Mouse (Mus musculus) thymus, postnatal 14 days (tissue): ENCODE data around the gene Xrcc3.

Experiments used
- DNase-seq: peaks from one replicate; pipeline ENCODE4 v3.0.0; 2021

The Xrcc3 gene

GRCm38 (mm10) chr12:111774156-111774555 lies 39.5 kb downstream of the Xrcc3 start:
- DNase-seq = no peak

DNA sequence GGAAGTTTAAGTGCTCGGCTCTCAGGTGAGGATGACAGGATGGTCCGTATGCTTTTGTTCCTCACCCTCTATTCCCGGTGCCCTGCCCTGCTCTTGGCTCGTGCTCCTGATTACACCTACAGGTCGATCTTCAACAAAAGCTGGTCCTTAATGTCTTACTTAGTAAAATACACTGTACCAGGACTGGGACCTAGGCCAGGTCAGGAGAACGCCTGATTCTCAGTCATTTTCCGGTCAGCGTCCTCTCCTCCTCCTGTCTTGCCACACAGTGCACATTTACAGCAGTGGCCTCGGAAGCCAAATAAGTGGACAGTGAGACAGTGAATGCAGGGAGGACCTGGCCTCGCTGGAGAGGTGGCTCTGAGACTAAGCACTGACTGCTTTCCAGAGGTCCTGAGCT lies 43.0 kb downstream of the Xrcc3 start:
- no peak for DNase-seq

DNA sequence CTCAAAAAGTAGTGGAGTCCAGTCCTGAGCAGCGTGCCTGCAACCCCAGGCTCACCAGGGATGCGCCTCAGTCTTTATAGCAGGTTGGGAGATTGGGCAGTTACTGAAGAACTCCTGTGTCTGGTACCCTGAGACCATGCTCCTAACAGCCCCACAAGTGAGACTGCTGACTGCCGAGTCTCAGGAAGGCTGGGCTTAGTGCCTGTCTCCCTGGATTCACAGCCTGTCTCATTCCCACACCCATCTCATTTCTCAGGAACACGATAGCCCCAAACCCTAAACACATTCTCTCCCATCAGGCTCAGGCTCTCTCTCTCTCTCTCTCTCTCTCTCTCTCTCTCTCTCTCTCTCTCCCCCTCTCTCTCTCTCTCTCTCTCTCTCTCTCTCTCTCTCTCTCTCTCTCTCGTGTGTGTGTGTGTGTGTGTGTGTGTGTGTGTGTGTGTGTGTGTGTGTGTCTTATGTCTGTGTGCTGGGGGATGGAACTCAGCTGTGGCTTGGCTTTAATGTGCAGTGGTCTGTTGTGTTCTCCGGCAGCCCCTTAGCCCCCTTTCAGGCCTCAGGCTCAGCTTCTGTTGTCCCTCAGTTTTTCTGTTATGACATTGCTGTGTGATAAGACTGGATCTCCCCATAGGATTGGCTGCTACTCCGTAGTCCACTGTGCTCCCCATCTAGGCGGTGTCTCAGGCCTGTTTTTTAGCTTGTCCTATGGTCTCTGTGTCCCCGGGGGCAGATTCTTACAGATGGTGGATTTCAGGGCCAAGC lies 43.7 kb downstream of the Xrcc3 start:
- DNase-seq = no peak

DNA sequence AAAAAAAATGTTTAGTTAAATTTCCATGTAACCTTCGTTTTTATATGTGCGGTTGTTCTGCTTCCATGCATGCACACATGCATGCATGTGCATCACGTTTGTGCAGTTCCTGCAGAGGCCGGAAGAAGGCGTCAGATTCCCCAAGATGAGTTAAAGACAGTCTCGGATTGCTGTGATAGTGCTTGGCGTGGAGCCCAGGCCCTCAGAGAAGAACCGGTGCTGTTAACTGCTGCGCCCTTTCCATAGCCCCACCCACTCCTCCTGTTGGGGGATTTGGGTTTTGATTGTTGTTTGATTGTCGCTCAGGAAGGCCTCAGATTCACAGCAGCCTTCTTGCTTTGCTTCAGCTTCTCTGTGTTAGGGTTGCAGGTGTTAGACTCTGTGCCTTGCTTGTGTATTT lies 44.4 kb downstream of the Xrcc3 start:
- peak; percentile 49 for DNase-seq

DNA sequence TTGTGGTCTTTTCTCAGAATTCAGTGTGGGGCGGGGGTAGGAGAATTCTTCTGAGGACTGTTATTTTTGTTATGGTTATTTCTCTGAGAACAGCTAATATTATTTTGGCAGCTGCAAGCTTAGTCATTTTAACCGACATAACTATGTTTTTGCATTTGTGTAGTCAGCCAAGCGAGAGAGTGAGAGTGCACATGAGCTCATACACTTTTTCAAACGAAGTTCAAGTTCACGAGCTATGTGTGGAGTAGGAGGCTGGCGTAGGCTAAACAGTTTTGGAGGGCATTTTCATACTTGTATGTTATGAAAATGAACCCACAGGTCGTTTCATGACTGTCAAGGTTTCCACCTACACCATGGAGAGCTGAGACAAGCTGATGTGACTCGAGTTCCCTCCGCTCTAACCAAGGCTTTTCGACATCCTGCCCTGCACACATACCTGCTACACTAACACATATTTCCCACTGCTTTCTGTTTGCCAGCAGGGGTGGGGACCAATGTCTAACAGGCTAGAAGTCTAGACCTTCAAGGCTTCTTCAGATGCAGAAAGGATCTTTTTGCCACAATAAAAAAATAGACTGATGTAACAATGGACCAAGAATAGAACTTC lies 45.2 kb downstream of the Xrcc3 start:
- DNase-seq = no peak

DNA sequence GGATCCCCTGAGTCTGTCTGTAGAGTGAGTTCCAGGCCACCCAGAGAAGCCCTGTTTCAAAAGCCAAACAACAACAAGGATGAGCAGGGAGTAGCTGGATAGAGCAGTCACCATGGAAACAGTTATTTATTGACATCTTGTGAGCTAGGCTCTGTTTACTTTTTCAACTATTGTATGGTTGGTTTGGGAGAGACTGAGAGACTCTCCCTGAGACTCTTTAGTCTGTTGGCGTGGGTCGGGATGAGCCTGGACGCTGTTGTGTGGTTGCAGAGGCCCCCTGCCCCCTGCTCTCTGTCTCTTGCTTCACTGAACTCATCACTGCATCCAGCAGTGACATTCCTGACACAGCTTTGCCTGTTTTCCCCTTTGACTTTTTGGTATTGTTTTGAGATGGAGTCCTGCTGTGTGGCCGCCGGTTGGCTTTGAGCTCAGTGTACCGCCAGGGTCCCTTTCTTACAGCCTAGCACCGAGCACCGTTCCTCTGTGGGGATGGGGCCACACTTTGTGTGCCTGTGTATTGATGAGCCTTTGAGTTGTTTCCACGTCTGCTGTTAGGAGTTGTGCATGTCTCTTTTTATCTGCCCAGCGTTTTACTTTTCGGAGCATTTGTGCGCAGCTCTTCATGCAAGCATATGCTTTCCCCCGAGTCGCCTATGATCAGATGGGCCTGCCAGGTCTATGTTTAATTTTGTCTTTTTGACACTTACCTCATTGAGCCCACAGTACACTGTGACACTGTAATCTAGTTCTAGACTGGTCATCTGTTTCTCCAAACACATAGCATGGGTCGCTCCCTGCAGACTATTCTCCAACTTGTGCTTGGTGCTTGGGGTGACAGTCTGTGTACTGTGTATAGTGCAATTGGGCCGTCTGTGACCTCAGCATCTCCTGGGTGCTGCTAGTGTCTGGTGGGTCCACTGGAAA lies 47.1 kb downstream of the Xrcc3 start:
- DNase-seq = no peak

GRCm38 (mm10) chr12:111762620-111763280 lies 50.9 kb downstream of the Xrcc3 start:
- no peak for DNase-seq

DNA sequence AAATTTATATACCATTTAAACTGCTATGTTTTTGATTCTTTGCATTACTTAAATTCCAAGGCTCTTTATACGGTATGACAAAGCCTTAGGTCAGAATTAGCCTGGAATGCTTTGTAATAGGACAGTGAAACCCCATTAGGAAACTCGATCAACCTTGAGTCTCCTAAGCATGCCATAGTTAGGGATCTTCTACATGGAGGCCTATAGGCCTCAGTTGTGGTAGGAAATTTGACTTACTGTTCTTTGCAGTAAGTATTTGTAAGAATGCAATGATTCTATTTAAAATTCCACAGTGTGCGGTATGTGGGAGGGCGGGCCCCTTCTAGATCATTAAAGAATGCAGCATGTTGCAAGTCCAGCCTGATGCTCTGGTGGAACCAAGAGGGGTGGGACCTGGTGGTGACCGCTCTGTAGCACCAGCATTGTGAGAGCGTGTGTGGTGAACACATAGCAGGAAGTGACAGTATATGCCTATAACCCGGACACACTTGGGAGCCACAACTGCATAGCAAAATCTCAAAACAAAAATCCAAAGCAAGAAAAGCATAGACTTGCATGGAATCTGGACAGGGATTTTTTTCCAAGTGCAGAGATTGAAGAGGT lies 53.3 kb downstream of the Xrcc3 start:
- DNase-seq = no peak

GRCm38 (mm10) chr12:111759176-111760061 lies 54.3 kb downstream of the Xrcc3 start:
- DNase-seq = peak; percentile 63

DNA sequence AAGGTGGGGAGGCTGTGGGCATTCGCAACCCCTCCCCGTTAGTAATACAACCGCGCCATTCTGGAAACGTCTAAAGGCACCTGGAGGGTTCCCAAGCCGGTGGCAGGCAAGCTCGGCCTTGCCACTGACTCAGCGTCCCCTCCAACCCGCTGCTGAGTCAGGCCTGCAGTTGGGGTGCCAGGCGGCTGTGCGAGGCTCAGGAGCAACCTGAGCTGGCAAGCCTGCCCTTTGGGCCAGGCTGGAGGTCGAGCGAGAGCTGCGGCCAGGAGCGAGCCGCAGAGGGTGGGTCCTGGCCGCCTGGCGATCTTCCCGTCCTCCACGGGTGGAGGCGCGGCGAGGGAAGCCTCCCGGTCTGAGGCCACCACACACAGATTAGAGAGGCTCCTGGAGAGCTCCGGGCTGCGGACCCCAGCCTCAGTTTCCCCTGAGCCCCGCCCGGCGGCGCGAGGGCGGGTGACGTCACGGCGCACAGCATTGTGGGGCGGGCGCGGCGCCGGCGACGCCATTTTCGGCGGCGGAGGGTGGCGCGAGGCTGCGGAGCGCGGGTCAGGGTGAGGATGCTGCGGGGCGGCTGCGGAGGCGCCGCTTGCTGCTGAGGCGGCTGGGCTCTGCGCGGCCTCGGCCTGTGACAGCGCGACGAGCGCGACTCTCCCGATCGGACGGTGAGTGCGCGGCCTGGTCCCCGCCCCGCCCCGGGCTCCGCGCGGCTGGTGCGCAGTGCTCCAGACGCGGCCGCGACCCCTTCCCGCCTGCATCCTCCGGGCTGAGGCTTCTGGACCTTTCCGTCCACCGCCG lies 55.1 kb downstream of the Xrcc3 start, which contains the start of gene Klc1:
Gene Klc1, plus strand, starts transcription at position 469 of the 795 bp plus-strand sequence.
- peak; percentile 87 for DNase-seq

GRCm38 (mm10) chr12:111757561-111758325 lies 55.9 kb downstream of the Xrcc3 start:
- DNase-seq = no peak

- DNase-seq = no peak
Observed at GRCm38 (mm10) chr12:111756698-111757082, 57.0 kb downstream of the Xrcc3 start.

GRCm38 (mm10) chr12:111756082-111756697 lies 57.5 kb downstream of the Xrcc3 start:
- no peak for DNase-seq

- DNase-seq = no peak
Observed at GRCm38 (mm10) chr12:111755231-111755630, 58.4 kb downstream of the Xrcc3 start.

GRCm38 (mm10) chr12:111754710-111755109 lies 59.0 kb downstream of the Xrcc3 start:
- no peak for DNase-seq

GRCm38 (mm10) chr12:111753347-111753746 lies 60.3 kb downstream of the Xrcc3 start:
- DNase-seq = no peak
